Mouse (Mus musculus) G1E-ER4 (cell line): ENCODE results near the gene Wrb. TPM values are rescaled to one million over a fixed set of nuclear protein-coding genes. Genes with fewer than 3 reads are reported as not detected.

ENCODE experiments used
- GATA1 ChIP-seq: IDR thresholded peaks from one replicate; pipeline ENCODE4 v1.8.0; 2012; ENCODE audit warnings: low read length, inconsistent platforms
- polyA plus RNA-seq: library from polyadenylated mRNA; stranded (reverse); fragments of >175 nt; gene quantifications from 2 replicates; pipeline ENCODE4 v1.2.3, GENCODE M21; 2012

Gene Wrb
- 5.2 and 5.3 TPM in 2 replicates for polyA plus RNA-seq

- TF ChIP-seq GATA1, result no peak
Measured at GRCm38 (mm10) chr16:96145110-96145800, at the start of gene Wrb. Gene Wrb (plus strand): TSS chr16:96145407.

GRCm38 (mm10) chr16:96095966-96096365 is 49.2 kb upstream of the Wrb start:
- TF ChIP-seq GATA1, result no peak

GRCm38 (mm10) chr16:96103036-96103435 is 42.2 kb upstream of the Wrb start:
- no peak for TF ChIP-seq GATA1

- no peak for TF ChIP-seq GATA1
Measured at GRCm38 (mm10) chr16:96109673-96110072, 35.5 kb upstream of the Wrb start.

GRCm38 (mm10) chr16:96110655-96111345 is 34.4 kb upstream of the Wrb start:
- TF ChIP-seq GATA1, result no peak

DNA sequence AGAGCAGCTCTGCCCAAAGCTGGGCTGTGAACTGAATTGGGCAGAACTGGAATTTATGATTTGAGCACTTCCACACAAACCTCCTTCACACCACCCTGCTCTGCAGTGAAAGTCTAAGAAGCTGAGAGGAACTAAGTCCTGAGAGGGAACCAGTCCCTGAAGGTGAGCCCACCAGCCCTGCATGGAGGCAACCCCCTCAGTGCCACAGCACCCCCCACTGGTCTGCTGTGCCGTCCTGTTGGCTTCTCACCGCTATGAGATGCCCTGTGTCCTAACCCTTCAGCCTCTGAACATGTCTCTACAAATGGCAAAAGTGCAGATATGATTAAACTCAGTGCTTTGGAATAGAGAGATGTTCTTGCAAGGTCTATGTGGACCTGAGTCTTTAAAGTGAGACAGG is 32.4 kb upstream of the Wrb start:
- TF ChIP-seq GATA1, result no peak

- TF ChIP-seq GATA1, result no peak
Measured at GRCm38 (mm10) chr16:96114729-96115128, 30.5 kb upstream of the Wrb start.

- no peak for TF ChIP-seq GATA1
Measured at GRCm38 (mm10) chr16:96120022-96120623, 25.1 kb upstream of the Wrb start.

GRCm38 (mm10) chr16:96126684-96127171 is 18.5 kb upstream of the Wrb start:
- no peak for TF ChIP-seq GATA1

- TF ChIP-seq GATA1, result no peak
Measured at GRCm38 (mm10) chr16:96127288-96127656, 17.9 kb upstream of the Wrb start.

GRCm38 (mm10) chr16:96127657-96128344 is 17.4 kb upstream of the Wrb start, which contains the start of gene Hmgn1:
Gene Hmgn1 (minus strand): TSS chr16:96127729.
- no peak for TF ChIP-seq GATA1

- TF ChIP-seq GATA1, result no peak
Measured at GRCm38 (mm10) chr16:96128466-96128865, 16.7 kb upstream of the Wrb start.

DNA sequence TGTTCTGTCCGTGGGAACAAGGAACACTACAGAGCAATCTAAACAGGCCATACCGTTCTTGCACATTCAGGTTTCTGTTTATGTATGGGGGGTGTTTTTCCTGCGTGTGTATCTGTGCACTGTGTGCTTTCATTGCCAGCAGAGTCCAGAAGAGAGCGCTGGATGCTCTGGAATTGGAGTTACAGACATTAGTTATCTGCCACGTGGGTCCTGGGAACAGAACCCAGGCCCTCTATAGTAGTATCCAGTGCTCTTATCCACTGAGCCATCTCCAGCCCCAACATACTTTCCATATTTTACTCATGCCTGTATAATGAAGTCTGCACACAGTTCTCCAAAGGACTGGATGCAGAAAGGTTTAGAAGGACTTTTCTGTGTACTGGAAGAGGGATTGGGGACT is 607 bp downstream of the Wrb start:
- TF ChIP-seq GATA1, result no peak

- no peak for TF ChIP-seq GATA1
Measured at GRCm38 (mm10) chr16:96148834-96149233, 3.6 kb downstream of the Wrb start.

- TF ChIP-seq GATA1, result no peak
Measured at GRCm38 (mm10) chr16:96149311-96149710, 4.1 kb downstream of the Wrb start.

GRCm38 (mm10) chr16:96150995-96151394 is 5.8 kb downstream of the Wrb start:
- TF ChIP-seq GATA1, result no peak

DNA sequence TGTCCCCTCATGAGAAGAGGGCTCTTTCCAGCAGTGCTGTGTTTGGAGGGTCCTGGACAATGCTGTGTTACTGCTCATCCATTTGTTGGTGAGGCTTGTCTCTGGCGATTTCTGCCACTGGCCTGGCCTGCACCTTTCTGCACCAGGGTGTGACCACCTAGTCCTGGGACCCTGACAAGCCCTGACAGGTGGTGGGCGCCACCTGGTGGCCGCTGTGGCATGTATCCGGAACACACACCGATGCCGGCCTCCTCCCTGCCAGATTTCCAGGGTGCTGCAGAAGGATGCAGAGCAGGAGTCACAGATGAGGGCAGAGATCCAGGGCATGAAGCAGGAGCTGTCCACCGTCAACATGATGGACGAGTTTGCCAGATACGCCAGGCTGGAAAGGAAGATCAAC is 6.3 kb downstream of the Wrb start:
- no peak for TF ChIP-seq GATA1
